Mouse (Mus musculus) olfactory bulb, adult 2 months (tissue): ENCODE results near the gene Stom. TPM values are rescaled to one million over a fixed set of nuclear protein-coding genes. Genes with fewer than 3 reads are reported as not detected.

Experiments
- H3K27ac ChIP-seq: fragments of 200-500 bp; 2 replicates; pipeline ENCODE4 v1.5.1; 2012; ENCODE audit warnings: low read depth, low read length; ENCODE audit not compliant: insufficient read depth
- H3K4me1 ChIP-seq: fragments of 200-500 bp; 2 replicates; pipeline ENCODE4 v1.6.1; 2012; ENCODE audit warnings: low read length; ENCODE audit not compliant: control insufficient read depth, insufficient read depth
- H3K4me3 ChIP-seq: fragments of 200-500 bp; 2 replicates; pipeline ENCODE4 v1.5.1; 2012; ENCODE audit warnings: mild to moderate bottlenecking, low read depth, low read length, moderate library complexity; ENCODE audit not compliant: insufficient read depth
- CTCF ChIP-seq: fragments of 200-500 bp; IDR thresholded peaks from 2 replicates; pipeline ENCODE4 v1.5.1; 2012; ENCODE audit warnings: low read depth, mild to moderate bottlenecking, low read length, moderate library complexity; ENCODE audit not compliant: insufficient read depth
- POLR2A ChIP-seq: fragments of 200-500 bp; IDR thresholded peaks from 2 replicates; pipeline ENCODE4 v1.6.1; 2012; ENCODE audit warnings: mild to moderate bottlenecking, low read depth, low read length, moderate library complexity; ENCODE audit not compliant: insufficient read depth
- WGBS: fragments of 180-500 bp; shearing (Covaris S2); methylation state at CpG from one replicate; pipeline ENCODE4 v1.1.7; 2018; 5-methylcytosine and 5-hydroxymethylcytosine counted together
- polyA plus RNA-seq: library from polyadenylated mRNA; stranded (reverse); fragments of >200 nt; gene quantifications from 2 replicates; pipeline ENCODE4 v1.2.4, GENCODE M21; 2012; ENCODE audit warnings: low replicate concordance; ENCODE audit not compliant: missing spikeins, insufficient read depth, insufficient read length

The Stom gene
- polyA plus RNA-seq, 1 experiment: not detected

GRCm38 (mm10) chr2:35327583-35327982, 9.2 kb downstream of the Stom start:
- 83% methylated on average over 10 of the region's 10 CpGs for WGBS

GRCm38 (mm10) chr2:35326931-35327330, 9.8 kb downstream of the Stom start:
- H3K4me1 ChIP-seq: peaks cover 12% of the 10 kb centered on the region
- H3K4me3 ChIP-seq: no peak overlapping the region
- no peak overlapping the region for H3K27ac ChIP-seq
- WGBS: 80% methylated on average over 1 of the region's 1 CpGs
- no peak for TF ChIP-seq CTCF
- no peak for TF ChIP-seq POLR2A

More at GRCm38 (mm10) chr2:35327583-35327982, 9.2 kb downstream of the Stom start:
- no peak overlapping the region for H3K27ac ChIP-seq
- H3K4me1 ChIP-seq: peaks cover 6% of the 10 kb centered on the region
- H3K4me3 ChIP-seq: no peak overlapping the region
- TF ChIP-seq POLR2A (no peak), CTCF (no peak)

GRCm38 (mm10) chr2:35325930-35326329, 10.8 kb downstream of the Stom start:
- Histone ChIP-seq H3K4me3 (no peak overlapping the region), H3K4me1 (peaks cover 12% of the 10 kb centered on the region), H3K27ac (no peak overlapping the region)
- TF ChIP-seq CTCF (no peak), POLR2A (no peak)
- 74% methylated on average over 10 of the region's 10 CpGs for WGBS

- TF ChIP-seq POLR2A (no peak), CTCF (no peak)
- no peak overlapping the region for H3K4me3 ChIP-seq
- 28% methylated on average over 10 of the region's 10 CpGs for WGBS
- peaks cover 12% of the 10 kb centered on the region for H3K4me1 ChIP-seq
- H3K27ac ChIP-seq: no peak overlapping the region
These were observed 14.2 kb downstream of the Stom start for GRCm38 (mm10) chr2:35322404-35323164.

- peaks cover 12% of the 10 kb centered on the region for H3K4me1 ChIP-seq
- TF ChIP-seq CTCF (no peak), POLR2A (no peak)
- H3K4me3 ChIP-seq: no peak overlapping the region
- WGBS: 93% methylated on average over 15 of the region's 15 CpGs
- no peak overlapping the region for H3K27ac ChIP-seq
These were observed 16.4 kb downstream of the Stom start for GRCm38 (mm10) chr2:35320399-35320798.

- no peak for TF ChIP-seq POLR2A
- no peak for TF ChIP-seq CTCF
- Histone ChIP-seq H3K27ac (no peak overlapping the region), H3K4me3 (no peak overlapping the region), H3K4me1 (peaks cover 11% of the 10 kb centered on the region)
- WGBS: 90% methylated on average over 12 of the region's 12 CpGs
These were observed 18.4 kb downstream of the Stom start for GRCm38 (mm10) chr2:35318405-35318804.

GRCm38 (mm10) chr2:35317604-35318003, 19.2 kb downstream of the Stom start:
- Histone ChIP-seq H3K27ac (no peak overlapping the region), H3K4me1 (peaks cover 6% of the 10 kb centered on the region), H3K4me3 (no peak overlapping the region)
- WGBS: 79% methylated on average over 4 of the region's 4 CpGs
- TF ChIP-seq POLR2A (no peak), CTCF (no peak)

GRCm38 (mm10) chr2:35314300-35314699, 22.5 kb downstream of the Stom start:
- Histone ChIP-seq H3K27ac (no peak overlapping the region), H3K4me3 (no peak overlapping the region), H3K4me1 (no peaks in the 10 kb centered on the region)
- TF ChIP-seq CTCF (no peak), POLR2A (no peak)
- 57% methylated on average over 3 of the region's 3 CpGs for whole genome bisulfite sequencing

- Histone ChIP-seq H3K27ac (no peak overlapping the region), H3K4me3 (no peak overlapping the region), H3K4me1 (no peaks in the 10 kb centered on the region)
- 81% methylated on average over 4 of the region's 4 CpGs for WGBS
- TF ChIP-seq CTCF (no peak), POLR2A (no peak)
These were observed 26.8 kb downstream of the Stom start for GRCm38 (mm10) chr2:35309906-35310493.
